Mouse (Mus musculus): ENCODE data around the gene AC140267.1. TPM values are rescaled to one million over a fixed set of nuclear protein-coding genes. Genes with fewer than 3 reads are reported as not detected.
A peak's percentile ranks its signal among the peaks of the same experiment; 100 is the strongest.

The AC140267.1 gene
- total and polyA plus RNA-seq, 2 experiments from 2014 or later = not detected

DNA sequence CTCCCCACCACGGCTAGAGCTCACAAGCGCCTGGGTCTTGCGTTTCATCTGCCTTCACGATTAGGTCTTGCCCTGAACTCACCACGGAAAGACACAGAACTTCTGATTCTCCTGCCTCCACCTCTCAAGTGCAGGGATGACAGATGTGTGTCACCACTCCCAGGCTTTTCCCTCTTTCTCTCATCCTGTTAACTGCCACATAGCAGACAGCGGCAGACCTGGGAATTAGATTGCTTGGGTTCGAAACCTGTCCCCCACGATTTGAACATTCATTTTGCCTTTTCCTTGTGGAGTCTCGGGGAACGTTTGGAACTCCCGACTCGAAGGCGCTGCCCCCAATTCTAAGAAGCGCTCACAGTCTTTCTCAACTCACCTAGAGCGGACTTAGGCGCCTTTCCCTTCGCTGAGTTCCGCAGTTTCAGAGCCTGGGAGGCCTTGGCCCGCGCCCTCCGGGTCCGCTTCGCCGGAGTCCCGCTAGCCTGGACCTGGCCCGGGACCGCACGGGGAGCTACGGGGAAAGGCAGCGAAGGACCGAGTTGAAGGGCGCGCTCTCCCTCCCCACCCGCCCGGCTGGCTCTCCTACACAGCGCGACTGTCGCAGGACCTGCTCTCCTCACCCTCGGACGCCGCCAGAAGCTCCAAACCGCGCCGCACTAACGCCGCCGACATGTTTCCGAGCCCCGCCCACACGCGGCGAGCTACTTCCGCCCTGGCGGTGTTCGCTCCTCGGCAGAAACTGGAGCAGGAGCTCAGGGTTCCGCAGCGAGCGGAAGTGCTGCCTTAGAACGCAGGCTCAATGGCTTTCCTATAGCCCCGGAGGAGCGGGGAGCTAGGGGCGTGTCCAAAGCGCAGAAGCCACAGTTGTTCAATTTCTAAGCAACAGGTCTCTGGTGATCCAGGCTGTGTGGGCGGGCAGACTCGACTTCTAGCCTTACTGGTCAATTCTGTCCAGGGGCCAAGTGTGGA is 28.3 kb downstream of the AC140267.1 start, which contains the start of gene Rps19bp1:
Gene Rps19bp1 (minus strand): TSS at position 706 of the 966 bp plus-strand sequence.
- Histone ChIP-seq H3K4me1 (ENCODE audit: insufficient read depth) (peaks cover 9% of the 10 kb centered on the region; the same call in 1 of the 2 replicates), H3K27ac (ENCODE audit: low read depth, low read length) (peak within 1 kb of the TSS; percentile 54; the same call in 1 of the 2 replicates), H3K4me2 (ENCODE audit: low read depth) (peak within 1 kb of the TSS; percentile 79), H3K36me3 (ENCODE audit: insufficient read depth) (peaks cover 19% of the 10 kb centered on the region), H3K4me3 (ENCODE audit: low read depth, low read length) (peak within 1 kb of the TSS; percentile 80), H3K27me3 (ENCODE audit: insufficient read depth, low read length) (no peaks in the 10 kb centered on the region), H3K9me3 (ENCODE audit: low read length) (no peaks in the 10 kb centered on the region), H3K9ac (peak within 1 kb of the TSS; percentile 77)
- peak; percentile 95 for DNase-seq
- 2% methylated on average over 66 of the region's 66 CpGs for WGBS
- peak; percentile 95 for ATAC-seq
- no peak for TF ChIP-seq CTCF (IDR thresholded peaks at IDR 0.05; ENCODE audit: low read depth)

GRCm38 (mm10) chr15:80266281-80266680 is 30.6 kb downstream of the AC140267.1 start:
- Histone ChIP-seq H3K27ac (ENCODE audit: low read depth, low read length) (no peak overlapping the region), H3K4me2 (ENCODE audit: low read depth) (no peak overlapping the region)

DNA sequence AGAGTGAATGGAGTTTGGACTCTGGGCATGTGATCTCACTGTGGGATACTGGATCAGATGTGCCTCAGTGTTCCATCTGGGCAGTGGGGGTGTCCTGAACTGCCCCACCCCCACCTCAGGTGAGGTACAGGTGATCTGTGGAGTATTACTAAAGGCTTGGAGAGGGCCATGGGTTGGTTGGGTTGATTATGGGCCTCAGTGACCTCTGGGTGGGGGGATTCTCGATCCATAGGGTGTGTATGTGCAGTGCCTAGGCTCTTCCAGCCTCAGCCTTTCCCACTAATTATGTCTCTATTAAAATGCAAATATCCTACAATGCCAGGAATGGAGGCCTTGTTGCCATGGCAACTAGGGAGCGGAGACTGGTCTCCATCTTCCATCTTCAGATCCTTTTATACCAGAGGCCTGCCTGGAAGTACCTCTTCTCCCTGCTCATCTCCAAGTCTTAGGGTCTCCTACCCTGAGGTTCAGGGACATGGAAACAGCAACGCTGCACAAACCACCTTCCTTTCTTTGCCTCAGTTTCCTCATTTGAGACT is 36.3 kb downstream of the AC140267.1 start:
- ATAC-seq = no peak
- Histone ChIP-seq H3K4me1 (ENCODE audit: insufficient read depth) (peaks cover 7% of the 10 kb centered on the region; the same call in 1 of the 2 replicates), H3K9me3 (ENCODE audit: low read length) (no peaks in the 10 kb centered on the region), H3K4me2 (ENCODE audit: low read depth) (no peak overlapping the region), H3K27me3 (ENCODE audit: insufficient read depth, low read length) (no peaks in the 10 kb centered on the region), H3K4me3 (ENCODE audit: low read depth, low read length) (no peak overlapping the region), H3K27ac (ENCODE audit: low read depth, low read length) (no peak overlapping the region), H3K9ac (no peak overlapping the region), H3K36me3 (ENCODE audit: insufficient read depth) (no peaks in the 10 kb centered on the region)
- WGBS = 32% methylated on average over 3 of the region's 3 CpGs
- TF ChIP-seq CTCF (IDR thresholded peaks at IDR 0.05; ENCODE audit: low read depth) = no peak
- peak; percentile 61 for DNase-seq

More at GRCm38 (mm10) chr15:80266281-80266680, 30.6 kb downstream of the AC140267.1 start:
- no peaks in the 10 kb centered on the region for H3K9me3 ChIP-seq (ENCODE audit: low read length)
- no peak overlapping the region for H3K9ac ChIP-seq
- no peak overlapping the region for H3K4me3 ChIP-seq (ENCODE audit: low read depth, low read length)
- peaks cover 9% of the 10 kb centered on the region; the same call in 1 of the 2 replicates for H3K4me1 ChIP-seq (ENCODE audit: insufficient read depth)
- 0% methylated on average over 2 of the region's 2 CpGs for WGBS
- H3K36me3 ChIP-seq (ENCODE audit: insufficient read depth) = peaks cover 2% of the 10 kb centered on the region; the same call in 1 of the 2 replicates
- H3K27me3 ChIP-seq (ENCODE audit: insufficient read depth, low read length) = no peaks in the 10 kb centered on the region
- TF ChIP-seq CTCF (IDR thresholded peaks at IDR 0.05; ENCODE audit: low read depth) = peak; percentile 94
- DNase-seq = peak; percentile 87
- peak; percentile 63; the same call in 1 of the 2 replicates for ATAC-seq

DNA sequence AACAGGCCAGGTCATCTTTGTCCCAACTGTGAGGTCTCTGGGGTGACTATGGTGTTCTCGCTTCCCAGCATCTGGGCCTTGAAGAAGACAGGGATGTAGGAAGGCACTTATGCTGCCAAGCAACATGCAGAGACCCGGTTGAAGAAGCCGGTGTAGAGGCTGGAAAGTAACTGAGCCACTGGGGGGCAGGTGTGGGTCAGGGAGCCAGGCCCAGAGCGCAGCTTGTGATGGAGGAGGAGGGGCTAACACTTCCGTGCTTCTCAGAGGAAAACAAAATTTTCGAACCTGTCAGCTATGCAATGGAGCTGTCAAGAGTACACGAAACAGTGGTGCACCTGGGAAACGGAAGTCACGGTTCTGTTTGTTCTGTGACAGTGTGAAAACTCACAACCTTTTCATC is 41.5 kb downstream of the AC140267.1 start:
- Histone ChIP-seq H3K4me1 (ENCODE audit: insufficient read depth) (0 out of 2 replicates have a peak, but pooled peaks cover 1% of the 10 kb centered on the region), H3K9ac (no peak overlapping the region), H3K4me2 (ENCODE audit: low read depth) (no peak overlapping the region), H3K4me3 (ENCODE audit: low read depth, low read length) (no peak overlapping the region), H3K27me3 (ENCODE audit: insufficient read depth, low read length) (peaks cover 1% of the 10 kb centered on the region; the same call in 1 of the 2 replicates), H3K9me3 (ENCODE audit: low read length) (no peaks in the 10 kb centered on the region), H3K27ac (ENCODE audit: low read depth, low read length) (no peak overlapping the region), H3K36me3 (ENCODE audit: insufficient read depth) (no peaks in the 10 kb centered on the region)
- DNase-seq = peak; percentile 46
- WGBS = 34% methylated on average over 9 of the region's 9 CpGs
- peak; percentile 60 for ATAC-seq
- TF ChIP-seq CTCF (IDR thresholded peaks at IDR 0.05; ENCODE audit: low read depth) = peak; percentile 65

GRCm38 (mm10) chr15:80277625-80278024 is 42.0 kb downstream of the AC140267.1 start:
- H3K9me3 ChIP-seq (ENCODE audit: low read length) = no peaks in the 10 kb centered on the region
- ATAC-seq = no peak

DNA sequence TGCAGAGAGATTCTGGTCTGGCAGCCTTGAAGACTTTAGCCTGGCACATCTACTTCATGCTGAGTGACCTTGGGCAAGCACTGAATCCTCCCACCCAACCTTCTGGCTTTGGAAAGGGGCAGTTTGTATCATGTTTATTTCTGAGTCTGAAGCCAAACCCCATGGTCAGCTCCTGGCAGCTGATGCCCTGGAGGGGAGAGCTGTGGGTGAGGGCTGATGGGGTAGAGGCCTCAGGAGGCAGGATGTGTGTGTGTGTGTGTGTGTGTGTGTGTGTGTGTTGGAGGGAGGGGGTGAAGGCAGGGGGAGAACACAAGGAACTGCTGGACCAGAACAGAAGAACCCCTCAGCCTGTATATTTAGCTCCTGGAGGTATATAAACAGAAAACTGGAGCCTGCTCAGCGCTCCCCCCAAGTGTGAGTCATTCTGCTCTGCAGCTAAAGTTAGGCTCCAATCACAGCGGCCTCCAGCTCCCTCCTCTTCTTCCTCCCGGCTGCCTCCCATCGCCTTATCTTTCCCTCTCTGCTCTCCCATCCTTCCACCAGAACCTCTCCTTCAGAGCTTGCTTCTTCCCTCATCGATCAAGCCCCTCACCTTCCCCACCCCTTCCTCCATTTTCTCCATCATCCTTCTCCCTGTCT is 42.6 kb downstream of the AC140267.1 start:
- DNase-seq (peak; percentile 29), ATAC-seq (no peak; the same call in 1 of the 2 replicates)
- TF ChIP-seq CTCF (IDR thresholded peaks at IDR 0.05; ENCODE audit: low read depth) = no peak

More at GRCm38 (mm10) chr15:80277625-80278024, 42.0 kb downstream of the AC140267.1 start:
- no peaks in the 10 kb centered on the region for H3K36me3 ChIP-seq (ENCODE audit: insufficient read depth)
- TF ChIP-seq CTCF (IDR thresholded peaks at IDR 0.05; ENCODE audit: low read depth) = no peak
- DNase-seq = peak; percentile 35
- H3K9ac ChIP-seq = no peak overlapping the region
- no peak overlapping the region for H3K4me2 ChIP-seq (ENCODE audit: low read depth)
- H3K27ac ChIP-seq (ENCODE audit: low read depth, low read length) = no peak overlapping the region
- H3K4me3 ChIP-seq (ENCODE audit: low read depth, low read length) = no peak overlapping the region
- no peaks in the 10 kb centered on the region for H3K4me1 ChIP-seq (ENCODE audit: insufficient read depth)
- WGBS = 5% methylated on average over 6 of the region's 6 CpGs
- H3K27me3 ChIP-seq (ENCODE audit: insufficient read depth, low read length) = peaks cover 6% of the 10 kb centered on the region; the same call in 1 of the 2 replicates

More for the DNA sequence above, 42.6 kb downstream of the AC140267.1 start:
- Histone ChIP-seq H3K4me3 (ENCODE audit: low read depth, low read length) (no peak overlapping the region), H3K27me3 (ENCODE audit: insufficient read depth, low read length) (peaks cover 6% of the 10 kb centered on the region; the same call in 1 of the 2 replicates), H3K9ac (no peak overlapping the region), H3K36me3 (ENCODE audit: insufficient read depth) (no peaks in the 10 kb centered on the region), H3K27ac (ENCODE audit: low read depth, low read length) (no peak overlapping the region), H3K4me1 (ENCODE audit: insufficient read depth) (no peaks in the 10 kb centered on the region), H3K4me2 (ENCODE audit: low read depth) (no peak overlapping the region), H3K9me3 (ENCODE audit: low read length) (no peaks in the 10 kb centered on the region)
- 61% methylated on average over 5 of the region's 5 CpGs for WGBS

All from forebrain, postnatal 0 days (tissue).